Mouse (Mus musculus) hindbrain, postnatal 0 days (tissue): ENCODE results near the gene Nmnat1. TPM values are rescaled to one million over a fixed set of nuclear protein-coding genes. Genes with fewer than 3 reads are reported as not detected.

Experiments used
- ATAC-seq: fragments of 200-750 bp; cut with Nextera tagmentation; 2 replicates; pipeline ENCODE4 v1.8.0; 2017; ENCODE audit warnings: mild to moderate bottlenecking, moderate TSS enrichment, moderate library complexity
- DNase-seq: peaks from one replicate; pipeline ENCODE4 v3.0.0-alpha.2; 2015; ENCODE audit warnings: low spot score
- H3K27ac ChIP-seq: fragments of 300-500 bp; sonication (generic); 2 replicates; pipeline ENCODE4 v1.5.1; 2014; ENCODE audit warnings: mild to moderate bottlenecking
- H3K27me3 ChIP-seq: fragments of 300-500 bp; sonication (generic); 2 replicates; pipeline ENCODE4 v1.6.1; 2014; ENCODE audit warnings: low read length, mixed read lengths; ENCODE audit not compliant: insufficient read depth
- H3K36me3 ChIP-seq: fragments of 300-500 bp; sonication (generic); 2 replicates; pipeline ENCODE4 v1.6.1; 2014; ENCODE audit warnings: low read length, mixed read lengths; ENCODE audit not compliant: insufficient read depth
- H3K4me1 ChIP-seq: fragments of 300-500 bp; sonication (generic); 2 replicates; pipeline ENCODE4 v1.6.1; 2014; ENCODE audit warnings: antibody characterized with exemption, low read length, mixed read lengths; ENCODE audit not compliant: insufficient read depth
- H3K4me2 ChIP-seq: fragments of 300-500 bp; sonication (generic); 2 replicates; pipeline ENCODE4 v1.6.1; 2014; ENCODE audit warnings: low read depth, mild to moderate bottlenecking, low read length, moderate library complexity, mixed read lengths
- H3K4me3 ChIP-seq: fragments of 300-500 bp; sonication (generic); 2 replicates; pipeline ENCODE4 v1.5.1; 2014; ENCODE audit warnings: low read length
- H3K9ac ChIP-seq: fragments of 300-500 bp; sonication (generic); replicated peaks from 2 replicates; pipeline ENCODE4 v1.6.1; 2014; ENCODE audit warnings: mild to moderate bottlenecking, low read length, moderate library complexity, mixed read lengths
- H3K9me3 ChIP-seq: fragments of 300-500 bp; sonication (generic); 2 replicates; pipeline ENCODE4 v1.6.1; 2016; ENCODE audit warnings: low read length, mixed read lengths
- CTCF ChIP-seq: IDR thresholded peaks from 2 replicates; pipeline ENCODE4 v1.5.1; 2016; ENCODE audit warnings: antibody characterized with exemption, control low read depth, low read depth
- WGBS: fragments of 180-500 bp; shearing (Covaris S2); extraction: QIAGEN DNeasy Blood & Tissue Kit; methylation state at CpG from one replicate; pipeline ENCODE4 v1.1.7; 2014; 5-methylcytosine and 5-hydroxymethylcytosine counted together
- polyA plus RNA-seq: library from polyadenylated mRNA; unstranded; fragments of >200 nt; fragmentation: Nextera tagmentation; extraction: Ambion mirVana; gene quantifications from 2 replicates; pipeline ENCODE4 v1.2.1, GENCODE M21; 2015
- total RNA-seq: library from RNA; depleted of rRNA; stranded (reverse); fragments of >200 nt; gene quantifications from 2 replicates; pipeline ENCODE4 v1.2.3, GENCODE M21; 2014; rRNA removed

Gene Nmnat1
- total and polyA plus RNA-seq, 2 experiments from 2014 or later: 7.8 to 8.4 TPM

GRCm38 (mm10) chr4:149429592-149429991, 55.4 kb downstream of the Nmnat1 start:
- no peaks in the 10 kb centered on the region for H3K9me3 ChIP-seq
- WGBS: 51% methylated on average over 5 of the region's 5 CpGs
- no peak for TF ChIP-seq CTCF

GRCm38 (mm10) chr4:149426325-149427199, 58.4 kb downstream of the Nmnat1 start, which contains the start of gene Ube4b:
Ube4b (minus strand) TSS chr4:149426749.
- WGBS: 1% methylated on average over 46 of the region's 50 CpGs
- peak within 1 kb of the TSS; percentile 75 for H3K4me2 ChIP-seq
- H3K27me3 ChIP-seq: no peaks in the 10 kb centered on the region
- TF ChIP-seq CTCF: no peak
- H3K4me1 ChIP-seq: 0 out of 2 replicates have a peak, but pooled peaks cover 2% of the 10 kb centered on the region
- DNase-seq: peak; percentile 100
- peak within 1 kb of the TSS; percentile 77 for H3K9ac ChIP-seq
- no peaks in the 10 kb centered on the region for H3K9me3 ChIP-seq
- H3K36me3 ChIP-seq: no peaks in the 10 kb centered on the region
- peak within 1 kb of the TSS; percentile 99 for H3K27ac ChIP-seq
- peak within 1 kb of the TSS; percentile 65 for H3K4me3 ChIP-seq
- peak; percentile 95 for ATAC-seq

More at GRCm38 (mm10) chr4:149429592-149429991, 55.4 kb downstream of the Nmnat1 start:
- no peak overlapping the region for H3K4me2 ChIP-seq
- no peaks in the 10 kb centered on the region for H3K36me3 ChIP-seq
- ATAC-seq (no peak), DNase-seq (peak; percentile 9)
- no peak overlapping the region for H3K27ac ChIP-seq
- no peak overlapping the region for H3K9ac ChIP-seq
- H3K27me3 ChIP-seq: no peaks in the 10 kb centered on the region
- no peak overlapping the region for H3K4me3 ChIP-seq
- no peaks in the 10 kb centered on the region for H3K4me1 ChIP-seq

GRCm38 (mm10) chr4:149425801-149426292, 59.2 kb downstream of the Nmnat1 start:
- Histone ChIP-seq H3K4me2 (peak overlapping the region; percentile 75), H3K9ac (peak overlapping the region; percentile 77), H3K4me1 (0 out of 2 replicates have a peak, but pooled peaks cover 2% of the 10 kb centered on the region), H3K27ac (peak overlapping the region; percentile 99), H3K36me3 (no peaks in the 10 kb centered on the region), H3K9me3 (no peaks in the 10 kb centered on the region), H3K27me3 (no peaks in the 10 kb centered on the region), H3K4me3 (peak overlapping the region; percentile 65)
- TF ChIP-seq CTCF: no peak
- DNase-seq: peak; percentile 65
- WGBS: under 1% methylated on average over 33 of the region's 35 CpGs
- no peak; the same call in none of the 2 replicates for ATAC-seq

GRCm38 (mm10) chr4:149424755-149425154, 60.2 kb downstream of the Nmnat1 start:
- DNase-seq (peak; percentile 19), ATAC-seq (no peak)
- Histone ChIP-seq H3K9me3 (no peaks in the 10 kb centered on the region), H3K9ac (peak overlapping the region; percentile 77), H3K4me2 (peak overlapping the region; percentile 75), H3K27ac (no peak overlapping the region), H3K4me1 (0 out of 2 replicates have a peak, but pooled peaks cover 2% of the 10 kb centered on the region), H3K4me3 (peak overlapping the region; percentile 65), H3K36me3 (no peaks in the 10 kb centered on the region), H3K27me3 (no peaks in the 10 kb centered on the region)
- no peak for TF ChIP-seq CTCF
- 0% methylated on average over 9 of the region's 9 CpGs for WGBS

- Histone ChIP-seq H3K27ac (no peak overlapping the region), H3K4me1 (peaks cover 16% of the 10 kb centered on the region; the same call in 1 of the 2 replicates), H3K27me3 (no peaks in the 10 kb centered on the region), H3K9ac (no peak overlapping the region), H3K4me2 (no peak overlapping the region), H3K4me3 (no peak overlapping the region), H3K36me3 (no peaks in the 10 kb centered on the region), H3K9me3 (no peaks in the 10 kb centered on the region)
- TF ChIP-seq CTCF: no peak
- 57% methylated on average over 5 of the region's 5 CpGs for WGBS
- no peak for ATAC-seq
- no peak for DNase-seq
Measured at GRCm38 (mm10) chr4:149417854-149418365, 67.1 kb downstream of the Nmnat1 start.

Other genes starting within 250 kb of the Nmnat1 start
- 322 and 420 TPM in 2 replicates for gene Kif1b, start 177.5 kb downstream of the Nmnat1 start, total RNA-seq
- gene Kif1b, start 177.5 kb downstream of the Nmnat1 start, polyA plus RNA-seq: 210 and 213 TPM in 2 replicates
- 81.6 and 117 TPM in 2 replicates for gene Ube4b, start 58.5 kb downstream of the Nmnat1 start, total RNA-seq
- 44.3 and 48.1 TPM in 2 replicates for gene Ube4b, start 58.5 kb downstream of the Nmnat1 start, polyA plus RNA-seq
- gene Rbp7, start 30.2 kb downstream of the Nmnat1 start, total RNA-seq: not detected in 2 replicates
- gene Rbp7, start 30.2 kb downstream of the Nmnat1 start, polyA plus RNA-seq: 0.34 TPM in 1 of 2 replicates, not detected in the other
- not detected in 2 replicates for gene Tmem274, start 7.8 kb downstream of the Nmnat1 start, total RNA-seq
- gene Tmem274, start 7.8 kb downstream of the Nmnat1 start, polyA plus RNA-seq: not detected in 2 replicates
- gene Lzic, start within 50 bp of the Nmnat1 start, total RNA-seq: 32.2 and 33.5 TPM in 2 replicates
- gene Lzic, start within 50 bp of the Nmnat1 start, polyA plus RNA-seq: 33.5 and 34.8 TPM in 2 replicates
- 94.1 and 112 TPM in 2 replicates for gene Ctnnbip1, start 33.0 kb upstream of the Nmnat1 start, total RNA-seq
- gene Ctnnbip1, start 33.0 kb upstream of the Nmnat1 start, polyA plus RNA-seq: 105 and 109 TPM in 2 replicates
- gene Clstn1, start 101.3 kb upstream of the Nmnat1 start, total RNA-seq: 590 and 603 TPM in 2 replicates
- gene Clstn1, start 101.3 kb upstream of the Nmnat1 start, polyA plus RNA-seq: 193 and 206 TPM in 2 replicates
- gene Pik3cd, start 217.4 kb upstream of the Nmnat1 start, total RNA-seq: 17.4 and 20.8 TPM in 2 replicates
- gene Pik3cd, start 217.4 kb upstream of the Nmnat1 start, polyA plus RNA-seq: 9.2 and 10.1 TPM in 2 replicates